Mouse (Mus musculus) lung, postnatal 36 days (tissue): ENCODE measurements around the gene Marc1.

Source experiments
- DNase-seq: peaks from one replicate; pipeline ENCODE4 v3.0.0; 2022; ENCODE audit warnings: mixed read lengths

Gene Marc1

GRCm38 (mm10) chr1:184817768-184818167 is 6.7 kb upstream of the Marc1 start:
- DNase-seq: no peak

GRCm38 (mm10) chr1:184811716-184812250 is 670 bp upstream of the Marc1 start:
- no peak for DNase-seq

GRCm38 (mm10) chr1:184809578-184810001 is 1.5 kb downstream of the Marc1 start:
- no peak for DNase-seq

GRCm38 (mm10) chr1:184808418-184809012 is 2.6 kb downstream of the Marc1 start:
- peak; percentile 15 for DNase-seq

GRCm38 (mm10) chr1:184807627-184808417 is 3.3 kb downstream of the Marc1 start:
- DNase-seq: peak; percentile 42

GRCm38 (mm10) chr1:184807123-184807522 is 4.0 kb downstream of the Marc1 start:
- DNase-seq: no peak

GRCm38 (mm10) chr1:184805749-184806148 is 5.4 kb downstream of the Marc1 start:
- no peak for DNase-seq

GRCm38 (mm10) chr1:184793163-184793876 is 17.8 kb downstream of the Marc1 start:
- peak; percentile 76 for DNase-seq

GRCm38 (mm10) chr1:184791109-184791508 is 20.0 kb downstream of the Marc1 start:
- peak; percentile 78 for DNase-seq

- peak; percentile 13 for DNase-seq
Measured at GRCm38 (mm10) chr1:184786376-184787151, 24.5 kb downstream of the Marc1 start.

- no peak for DNase-seq
Measured at GRCm38 (mm10) chr1:184783641-184784040, 27.5 kb downstream of the Marc1 start.

- peak; percentile 81 for DNase-seq
Measured at GRCm38 (mm10) chr1:184782161-184782513, 29.0 kb downstream of the Marc1 start.

GRCm38 (mm10) chr1:184781286-184782160 is 29.6 kb downstream of the Marc1 start:
- DNase-seq: no peak

- no peak for DNase-seq
Measured at GRCm38 (mm10) chr1:184778157-184778556, 33.0 kb downstream of the Marc1 start.

- DNase-seq: no peak
Measured at GRCm38 (mm10) chr1:184777061-184777795, 33.9 kb downstream of the Marc1 start.

- no peak for DNase-seq
Measured at GRCm38 (mm10) chr1:184775289-184775688, 35.8 kb downstream of the Marc1 start.

- no peak for DNase-seq
Measured at GRCm38 (mm10) chr1:184771891-184772249, 39.2 kb downstream of the Marc1 start.

- DNase-seq: peak; percentile 90
Measured at GRCm38 (mm10) chr1:184771202-184771890, 39.8 kb downstream of the Marc1 start.

- DNase-seq: no peak
Measured at GRCm38 (mm10) chr1:184763866-184764265, 47.2 kb downstream of the Marc1 start.

GRCm38 (mm10) chr1:184762941-184763340 is 48.2 kb downstream of the Marc1 start:
- no peak for DNase-seq
